Mouse (Mus musculus) intestine, embryonic 14.5 days (tissue): ENCODE data around the gene Fam214a. TPM values are rescaled to one million over a fixed set of nuclear protein-coding genes. Genes with fewer than 3 reads are reported as not detected.

Experiments
- ATAC-seq: fragments of 200-750 bp; cut with Nextera tagmentation; replicated peaks from 2 replicates; pipeline ENCODE4 v1.8.0; 2017; ENCODE audit warnings: low read depth, moderate number of reproducible peaks, moderate TSS enrichment, moderate library complexity; ENCODE audit not compliant: low FRiP score, low TSS enrichment
- DNase-seq: peaks from one replicate; pipeline ENCODE4 v3.0.0-alpha.2; 2018; ENCODE audit warnings: low spot score
- H3K27ac ChIP-seq: fragments of 300-500 bp; sonication (generic); 2 replicates; pipeline ENCODE4 v1.5.1; 2014; ENCODE audit warnings: low read depth, mild to moderate bottlenecking, control low read depth
- H3K27me3 ChIP-seq: fragments of 300-500 bp; sonication (generic); replicated peaks from 2 replicates; pipeline ENCODE4 v1.6.1; 2014; ENCODE audit warnings: low read length, control low read depth; ENCODE audit not compliant: control insufficient read depth, insufficient read depth
- H3K36me3 ChIP-seq: fragments of 300-500 bp; sonication (generic); 2 replicates; pipeline ENCODE4 v1.6.1; 2014; ENCODE audit warnings: low read length, control low read depth; ENCODE audit not compliant: control insufficient read depth, insufficient read depth
- H3K4me1 ChIP-seq: fragments of 300-500 bp; sonication (generic); replicated peaks from 2 replicates; pipeline ENCODE4 v1.6.1; 2014; ENCODE audit warnings: low read length, control low read depth, mixed read lengths; ENCODE audit not compliant: control insufficient read depth, insufficient read depth
- H3K4me2 ChIP-seq: fragments of 300-500 bp; sonication (generic); 2 replicates; pipeline ENCODE4 v1.6.1; 2014; ENCODE audit warnings: low read length
- H3K4me3 ChIP-seq: fragments of 300-500 bp; sonication (generic); 2 replicates; pipeline ENCODE4 v1.5.1; 2014; ENCODE audit warnings: low read depth, low read length, control low read depth, mixed read lengths
- H3K9ac ChIP-seq: fragments of 300-500 bp; sonication (generic); 2 replicates; pipeline ENCODE4 v1.6.1; 2014; ENCODE audit warnings: mild to moderate bottlenecking, low read length
- H3K9me3 ChIP-seq: fragments of 300-500 bp; sonication (generic); 2 replicates; pipeline ENCODE4 v1.6.1; 2016; ENCODE audit warnings: low read length, control low read depth; ENCODE audit not compliant: control insufficient read depth
- WGBS: fragments of 180-500 bp; shearing (Covaris S2); extraction: QIAGEN DNeasy Blood & Tissue Kit; methylation state at CpG from one replicate; pipeline ENCODE4 v1.1.7; 2014; 5-methylcytosine and 5-hydroxymethylcytosine counted together
- polyA plus RNA-seq: library from polyadenylated mRNA; unstranded; fragments of >200 nt; fragmentation: Nextera tagmentation; extraction: Ambion mirVana; gene quantifications from 2 replicates; pipeline ENCODE4 v1.2.1, GENCODE M21; 2014

The Fam214a gene
- polyA plus RNA-seq, 1 experiment from 2014 or later = 8.9 TPM

- H3K27me3 ChIP-seq = no peaks in the 10 kb centered on the region
- H3K4me1 ChIP-seq = peaks cover 7% of the 10 kb centered on the region; the same call in 1 of the 2 replicates
- DNase-seq (no peak), ATAC-seq (no peak)
- 86% methylated on average over 3 of the region's 3 CpGs for WGBS
- no peak overlapping the region for H3K9ac ChIP-seq
- H3K27ac ChIP-seq = no peak overlapping the region
- 0 out of 2 replicates have a peak, but pooled peaks cover 5% of the 10 kb centered on the region for H3K9me3 ChIP-seq
- H3K36me3 ChIP-seq = no peaks in the 10 kb centered on the region
- H3K4me2 ChIP-seq = no peak overlapping the region
- no peak overlapping the region for H3K4me3 ChIP-seq
These were observed 37.1 kb upstream of the Fam214a start for GRCm38 (mm10) chr9:74915611-74916010.

- ATAC-seq (no peak), DNase-seq (no peak)
- Histone ChIP-seq H3K4me2 (no peak overlapping the region), H3K27me3 (no peaks in the 10 kb centered on the region), H3K36me3 (no peaks in the 10 kb centered on the region), H3K27ac (no peak overlapping the region), H3K4me1 (no peaks in the 10 kb centered on the region), H3K9ac (no peak overlapping the region), H3K4me3 (no peak overlapping the region), H3K9me3 (0 out of 2 replicates have a peak, but pooled peaks cover 5% of the 10 kb centered on the region)
- WGBS = 90% methylated on average over 12 of the region's 12 CpGs
These were observed 32.2 kb upstream of the Fam214a start for GRCm38 (mm10) chr9:74920450-74920849.

GRCm38 (mm10) chr9:74921422-74921821, 31.3 kb upstream of the Fam214a start:
- Histone ChIP-seq H3K4me2 (no peak overlapping the region), H3K36me3 (no peaks in the 10 kb centered on the region), H3K27me3 (no peaks in the 10 kb centered on the region), H3K27ac (no peak overlapping the region), H3K4me3 (no peak overlapping the region), H3K9ac (no peak overlapping the region), H3K4me1 (no peaks in the 10 kb centered on the region), H3K9me3 (0 out of 2 replicates have a peak, but pooled peaks cover 5% of the 10 kb centered on the region)
- ATAC-seq (no peak), DNase-seq (no peak)
- 18% methylated on average over 1 of the region's 1 CpGs for WGBS

GRCm38 (mm10) chr9:74922884-74923283, 29.8 kb upstream of the Fam214a start:
- H3K4me3 ChIP-seq = no peak overlapping the region
- H3K36me3 ChIP-seq = no peaks in the 10 kb centered on the region
- 37% methylated on average over 3 of the region's 3 CpGs for WGBS
- no peaks in the 10 kb centered on the region for H3K9me3 ChIP-seq
- no peak for ATAC-seq
- H3K27ac ChIP-seq = no peak overlapping the region
- H3K4me1 ChIP-seq = no peaks in the 10 kb centered on the region
- no peak overlapping the region for H3K9ac ChIP-seq
- H3K4me2 ChIP-seq = no peak overlapping the region
- DNase-seq = no peak
- H3K27me3 ChIP-seq = no peaks in the 10 kb centered on the region

- Histone ChIP-seq H3K36me3 (no peaks in the 10 kb centered on the region), H3K27ac (no peak overlapping the region), H3K4me3 (no peak overlapping the region), H3K4me2 (no peak overlapping the region), H3K9ac (no peak overlapping the region), H3K4me1 (no peaks in the 10 kb centered on the region), H3K9me3 (no peaks in the 10 kb centered on the region), H3K27me3 (no peaks in the 10 kb centered on the region)
- ATAC-seq (no peak), DNase-seq (no peak)
- 90% methylated on average over 6 of the region's 6 CpGs for WGBS
These were observed 29.2 kb upstream of the Fam214a start for GRCm38 (mm10) chr9:74923291-74923977.

- no peak overlapping the region for H3K4me3 ChIP-seq
- no peak overlapping the region for H3K27ac ChIP-seq
- no peaks in the 10 kb centered on the region for H3K27me3 ChIP-seq
- whole genome bisulfite sequencing = 82% methylated on average over 10 of the region's 10 CpGs
- H3K9me3 ChIP-seq = no peaks in the 10 kb centered on the region
- no peak overlapping the region for H3K4me2 ChIP-seq
- no peak overlapping the region for H3K9ac ChIP-seq
- ATAC-seq = no peak
- H3K4me1 ChIP-seq = no peaks in the 10 kb centered on the region
- H3K36me3 ChIP-seq = no peaks in the 10 kb centered on the region
- no peak for DNase-seq
These were observed 27.4 kb upstream of the Fam214a start for GRCm38 (mm10) chr9:74925220-74925769.

- H3K9me3 ChIP-seq = no peaks in the 10 kb centered on the region
- no peaks in the 10 kb centered on the region for H3K4me1 ChIP-seq
- no peaks in the 10 kb centered on the region for H3K27me3 ChIP-seq
- ATAC-seq (no peak), DNase-seq (no peak)
- H3K27ac ChIP-seq = no peak overlapping the region
- H3K36me3 ChIP-seq = no peaks in the 10 kb centered on the region
- H3K4me2 ChIP-seq = no peak overlapping the region
- H3K4me3 ChIP-seq = no peak overlapping the region
- no peak overlapping the region for H3K9ac ChIP-seq
- WGBS = 92% methylated on average over 4 of the region's 4 CpGs
These were observed 22.7 kb upstream of the Fam214a start for GRCm38 (mm10) chr9:74929981-74930423.

- no peak overlapping the region for H3K9ac ChIP-seq
- no peak for ATAC-seq
- no peak overlapping the region for H3K4me3 ChIP-seq
- H3K4me2 ChIP-seq = no peak overlapping the region
- H3K4me1 ChIP-seq = no peaks in the 10 kb centered on the region
- no peak for DNase-seq
- H3K9me3 ChIP-seq = no peaks in the 10 kb centered on the region
- H3K27me3 ChIP-seq = no peaks in the 10 kb centered on the region
- WGBS = 80% methylated on average over 5 of the region's 5 CpGs
- no peak overlapping the region for H3K27ac ChIP-seq
- H3K36me3 ChIP-seq = no peaks in the 10 kb centered on the region
These were observed 22.0 kb upstream of the Fam214a start for GRCm38 (mm10) chr9:74930653-74931052.

GRCm38 (mm10) chr9:74935289-74935688, 17.4 kb upstream of the Fam214a start:
- no peaks in the 10 kb centered on the region for H3K27me3 ChIP-seq

More at GRCm38 (mm10) chr9:74935289-74935688, 17.4 kb upstream of the Fam214a start:
- 68% methylated on average over 3 of the region's 3 CpGs for WGBS
- DNase-seq (no peak), ATAC-seq (no peak)
- Histone ChIP-seq H3K9me3 (no peaks in the 10 kb centered on the region), H3K9ac (no peak overlapping the region), H3K27ac (no peak overlapping the region), H3K4me2 (no peak overlapping the region), H3K4me1 (no peaks in the 10 kb centered on the region), H3K4me3 (no peak overlapping the region), H3K36me3 (no peaks in the 10 kb centered on the region)
